Mouse (Mus musculus) myocyte (in vitro differentiated cells): ENCODE data around the gene Kif2a.

ENCODE experiments used
- CEBPB ChIP-seq: IDR thresholded peaks from 2 replicates; pipeline ENCODE4 v1.6.1; 2011; ENCODE audit warnings: mild to moderate bottlenecking, moderate library complexity; ENCODE audit not compliant: poor library complexity, insufficient read depth, severe bottlenecking
- POLR2A ChIP-seq: IDR thresholded peaks from one replicate; pipeline ENCODE4 v1.6.1; 2011; ENCODE audit warnings: low read depth, mild to moderate bottlenecking, control low read depth, moderate library complexity; ENCODE audit not compliant: insufficient read length
- USF1 ChIP-seq: IDR thresholded peaks from one replicate; pipeline ENCODE4 v1.6.1; 2011; ENCODE audit warnings: low read depth, mild to moderate bottlenecking, control low read depth, moderate library complexity

DNA sequence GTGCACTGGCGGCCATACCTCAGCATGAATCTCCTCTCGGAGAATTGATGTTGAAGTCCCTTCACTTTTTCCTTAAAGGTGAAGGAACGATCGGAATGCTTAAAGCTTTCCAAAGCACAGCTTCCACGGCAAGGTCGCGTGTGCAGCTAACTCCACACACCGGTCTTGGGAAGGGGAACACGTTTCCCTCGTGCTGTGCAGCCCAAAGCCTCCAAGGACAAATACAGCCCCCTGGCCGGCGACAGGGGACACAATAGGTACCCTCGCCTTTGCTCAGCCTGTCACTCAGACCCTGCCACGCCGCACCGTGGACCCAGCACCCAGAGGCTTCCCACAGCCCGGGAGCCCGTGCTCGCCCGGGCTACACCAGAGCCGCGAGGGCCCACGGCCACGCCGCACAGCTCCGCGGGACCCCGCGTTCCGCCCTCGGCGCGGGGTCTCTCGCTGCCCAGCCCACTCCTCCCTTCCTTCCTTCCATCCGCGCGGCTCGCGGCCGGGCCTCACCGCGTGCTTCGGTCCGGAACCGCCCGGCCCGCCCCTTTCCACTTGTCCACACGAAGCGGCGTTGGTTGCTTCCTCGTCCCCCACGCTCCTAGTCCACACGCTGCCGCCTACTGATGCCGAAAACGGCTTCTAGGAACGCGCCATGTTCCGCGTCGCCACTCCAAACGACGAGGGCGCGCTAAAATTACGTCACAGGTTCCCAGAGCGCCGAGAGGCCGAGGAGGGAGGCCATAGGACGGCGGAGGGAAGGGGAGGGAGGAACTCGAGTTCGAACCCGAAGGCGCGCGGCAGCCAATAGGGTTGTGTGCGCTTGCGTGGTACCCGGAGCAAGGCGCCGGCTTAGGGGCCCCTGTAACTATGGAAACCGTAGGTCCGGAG is 85.4 kb downstream of the Kif2a start, which contains the start of gene Ipo11:
- TF ChIP-seq POLR2A (peak; percentile 72), USF1 (no peak), CEBPB (no peak)
